Mouse (Mus musculus) heart, adult 11 months (tissue): Measurements from ENCODE around the gene Bpifb4.

Experiments used
- DNase-seq: peaks from one replicate; pipeline ENCODE4 v3.0.0; 2022

Bpifb4 gene

DNA sequence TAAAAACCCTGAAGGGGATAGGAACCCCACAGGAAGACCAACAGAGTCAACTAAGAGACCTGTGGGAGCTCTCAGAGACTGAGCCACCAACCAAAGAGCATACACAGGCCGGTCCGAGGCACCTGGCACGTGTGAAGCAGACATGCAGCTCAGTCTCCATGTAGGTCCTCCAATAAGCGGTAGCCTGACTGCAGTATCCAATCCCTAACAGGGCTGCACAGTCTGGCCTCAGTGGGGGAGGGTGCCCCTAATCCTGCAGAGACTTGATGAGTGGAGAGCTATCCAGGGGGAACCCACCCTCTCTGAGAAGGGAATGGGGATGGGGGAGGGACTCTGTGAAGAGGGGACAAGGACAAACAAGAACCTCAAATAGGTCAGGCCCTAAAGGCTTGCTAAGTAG is 67.7 kb downstream of the Bpifb4 start:
- peak; percentile 72 for DNase-seq

DNA sequence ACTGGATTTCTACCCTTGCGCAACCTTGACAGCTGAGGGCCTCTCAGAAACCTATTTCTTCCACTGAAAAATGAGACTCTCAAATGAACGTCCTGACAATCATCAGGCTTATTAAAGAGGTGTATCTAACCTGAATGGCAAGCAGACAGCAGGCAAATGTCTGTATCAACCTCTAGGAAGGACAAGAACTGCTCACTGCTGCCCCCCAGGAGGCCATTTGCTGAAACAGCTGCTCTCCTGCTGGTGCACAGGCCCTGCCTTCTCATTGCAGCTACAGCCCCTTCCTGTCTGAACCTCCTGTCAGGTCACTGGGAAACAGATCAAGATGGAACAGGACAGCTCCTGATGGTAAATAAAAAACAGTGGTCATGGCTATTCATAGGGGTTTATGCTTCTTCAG is 68.3 kb downstream of the Bpifb4 start:
- peak; percentile 66 for DNase-seq

DNA sequence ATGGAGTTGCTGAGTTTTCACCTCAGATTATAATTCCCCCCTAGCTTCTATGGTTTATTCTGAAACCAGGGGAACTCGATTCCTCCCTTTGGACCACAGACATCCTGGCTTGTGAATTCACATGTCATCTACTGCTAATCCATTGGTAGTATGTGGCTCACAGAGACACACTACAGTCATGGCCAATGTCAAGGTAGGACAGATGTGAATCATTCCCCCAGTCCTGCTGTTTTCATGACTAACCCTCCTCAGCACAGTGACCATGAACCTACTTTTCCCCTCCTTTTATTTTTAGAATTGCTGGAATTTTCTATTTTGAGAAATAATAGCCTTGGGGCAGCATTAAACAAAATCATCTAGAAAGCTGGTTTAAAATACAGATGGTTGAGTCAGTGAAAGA is 69.4 kb downstream of the Bpifb4 start:
- DNase-seq = no peak

DNA sequence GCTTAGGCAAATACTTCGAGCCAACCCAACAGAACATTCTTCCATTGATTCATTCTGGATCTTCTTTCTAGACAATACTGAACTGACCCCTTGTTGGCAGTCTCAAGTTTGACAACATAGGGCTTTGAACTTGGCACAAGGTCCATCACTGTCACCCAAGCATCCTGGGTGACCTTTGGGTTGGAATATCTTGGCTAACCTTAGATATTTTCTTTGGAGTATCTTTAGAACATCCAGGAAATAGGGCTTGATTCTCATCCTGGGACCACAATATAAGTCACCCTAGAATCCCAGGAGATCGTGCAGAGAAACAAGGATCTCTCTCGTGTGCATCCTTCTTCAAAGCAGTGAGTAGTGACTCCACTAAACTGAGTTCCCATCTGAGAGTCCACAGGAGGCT is 70.0 kb downstream of the Bpifb4 start, which contains the start of gene Bpifa2:
Gene Bpifa2, plus strand, starts transcription at position 301 of the 400 bp plus-strand sequence.
- DNase-seq = peak; percentile 41
